Mouse (Mus musculus): ENCODE results near the gene Gm42715. TPM values are rescaled to one million over a fixed set of nuclear protein-coding genes. Genes with fewer than 3 reads are reported as not detected.
"Not testable (repeated sequence)": the region's sequence is repeated elsewhere in the genome, so short reads cannot be mapped to it uniquely, and the experiment has no call there.

The Gm42715 gene
- total RNA-seq, 2 experiments from 2014 or later = 18.3 to 21.1 TPM

- no peak for DNase-seq (ENCODE audit: low spot score in 2 of 2)
Measured at GRCm38 (mm10) chr7:127494648-127495047, 24.7 kb upstream of the Gm42715 start.

DNA sequence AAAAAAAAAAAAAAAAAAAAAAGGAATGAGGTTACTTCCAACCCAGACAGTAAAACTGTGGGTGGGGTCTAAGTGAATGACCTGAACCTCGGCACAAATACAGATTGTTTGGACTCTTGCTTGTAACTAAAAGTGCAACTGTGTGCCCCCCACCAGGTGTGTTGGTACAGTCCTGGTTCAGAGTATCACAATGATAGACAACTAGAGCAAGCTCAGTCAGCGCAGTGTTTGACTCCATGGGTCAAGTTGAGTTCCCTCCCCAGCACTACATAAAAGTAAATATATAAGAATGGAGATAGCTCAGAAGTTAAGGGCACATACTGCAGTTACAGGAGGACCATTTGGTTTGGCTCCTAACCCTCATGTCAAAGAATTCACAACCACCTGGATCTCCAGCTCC, 22.0 kb upstream of the Gm42715 start:
- no peak for DNase-seq (ENCODE audit: low spot score in 2 of 2)

DNA sequence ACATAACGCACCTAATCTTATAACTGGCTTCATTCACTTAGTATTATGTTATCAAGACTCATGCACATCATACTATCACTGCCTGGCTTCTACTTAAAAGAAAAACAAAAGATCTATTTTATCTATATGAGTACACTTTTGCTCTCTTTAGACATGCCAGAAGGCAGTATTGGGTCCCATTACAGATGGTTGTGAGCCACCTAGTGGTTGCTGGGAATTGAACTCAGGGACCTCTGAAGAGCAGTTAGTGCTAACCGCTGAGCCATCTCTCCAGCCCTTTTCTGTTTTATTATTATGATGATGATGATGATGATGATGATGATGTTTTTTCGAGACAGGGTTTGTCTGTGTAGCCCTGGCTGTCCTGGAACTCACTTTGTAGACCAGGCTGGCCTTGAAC, 21.0 kb upstream of the Gm42715 start:
- no peak for DNase-seq (ENCODE audit: low spot score in 2 of 2)

- DNase-seq (ENCODE audit: low spot score in 2 of 2) = no peak
Measured at GRCm38 (mm10) chr7:127508291-127508690, 11.1 kb upstream of the Gm42715 start.

DNA sequence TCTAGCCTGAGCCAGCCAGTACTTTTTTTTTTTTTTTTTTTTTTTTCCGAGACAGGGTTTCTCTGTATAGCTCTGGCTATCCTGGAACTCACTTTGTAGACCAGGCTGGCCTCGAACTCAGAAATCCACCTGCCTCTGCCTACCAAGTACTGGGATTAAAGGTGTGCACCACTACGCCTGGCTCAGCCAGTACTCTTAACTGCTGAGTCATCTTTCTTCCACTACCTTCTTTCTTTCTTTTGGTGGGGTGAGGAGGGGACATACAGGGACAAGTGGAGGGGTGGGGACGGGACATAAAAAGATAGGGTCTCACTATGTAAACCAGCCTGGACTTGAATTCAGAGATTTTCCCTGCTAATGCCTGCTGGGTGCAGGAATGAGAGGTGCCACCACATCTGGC, 9.6 kb upstream of the Gm42715 start:
- not testable (repeated sequence) for DNase-seq (ENCODE audit: low spot score in 2 of 2)

DNA sequence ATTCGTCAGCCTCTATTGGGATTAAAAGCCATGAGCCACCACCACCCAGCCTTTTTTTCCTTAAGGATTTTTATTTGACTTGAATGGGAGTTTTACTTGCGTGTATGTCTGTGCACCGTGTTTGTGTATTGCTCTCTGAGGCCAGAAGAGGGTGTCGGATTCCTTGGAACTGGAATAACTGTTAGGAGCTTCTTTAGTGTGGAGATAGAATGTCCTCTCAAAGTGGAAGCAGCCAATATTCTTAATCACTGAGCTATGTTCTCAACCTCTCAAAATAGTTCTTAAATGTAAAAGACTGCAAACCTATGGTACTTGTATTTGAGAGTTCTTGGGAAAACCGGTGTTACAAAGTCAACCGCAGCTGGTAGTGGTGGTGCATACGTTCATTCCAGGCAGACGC, 8.1 kb upstream of the Gm42715 start:
- no peak for DNase-seq (ENCODE audit: low spot score in 2 of 2)

GRCm38 (mm10) chr7:127511808-127512230, 7.6 kb upstream of the Gm42715 start, which contains the start of gene Srcap:
Gene Srcap, plus strand, starts transcription at chr7:127511983.
- peak; percentile 88 to 91 for DNase-seq (ENCODE audit: low spot score in 2 of 2)

GRCm38 (mm10) chr7:127512231-127513015, 7.0 kb upstream of the Gm42715 start:
- DNase-seq (ENCODE audit: low spot score in 2 of 2) = peak; percentile 85 to 87

- no peak for DNase-seq (ENCODE audit: low spot score in 2 of 2)
Measured at GRCm38 (mm10) chr7:127513016-127513390, 6.4 kb upstream of the Gm42715 start.

DNA sequence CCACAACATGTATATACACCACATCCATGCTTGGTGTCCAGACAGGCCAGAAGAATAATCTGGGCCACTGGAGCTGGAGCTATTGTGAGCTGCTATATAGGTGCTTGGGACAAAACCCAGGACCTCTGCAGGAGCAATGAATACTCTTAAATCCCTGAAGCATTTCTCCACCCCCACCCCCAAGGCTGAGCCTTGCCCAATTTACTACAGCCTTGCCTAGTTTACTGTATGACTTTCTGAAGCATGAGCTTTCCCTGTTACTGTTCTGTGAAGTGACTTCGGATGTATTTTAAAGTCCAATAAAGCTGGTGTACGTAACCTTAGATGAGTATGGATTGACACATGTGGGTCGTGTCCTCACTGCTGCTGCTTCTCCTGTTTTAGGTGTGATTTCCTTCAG, 5.6 kb upstream of the Gm42715 start:
- DNase-seq (ENCODE audit: low spot score in 2 of 2) = no peak

DNA sequence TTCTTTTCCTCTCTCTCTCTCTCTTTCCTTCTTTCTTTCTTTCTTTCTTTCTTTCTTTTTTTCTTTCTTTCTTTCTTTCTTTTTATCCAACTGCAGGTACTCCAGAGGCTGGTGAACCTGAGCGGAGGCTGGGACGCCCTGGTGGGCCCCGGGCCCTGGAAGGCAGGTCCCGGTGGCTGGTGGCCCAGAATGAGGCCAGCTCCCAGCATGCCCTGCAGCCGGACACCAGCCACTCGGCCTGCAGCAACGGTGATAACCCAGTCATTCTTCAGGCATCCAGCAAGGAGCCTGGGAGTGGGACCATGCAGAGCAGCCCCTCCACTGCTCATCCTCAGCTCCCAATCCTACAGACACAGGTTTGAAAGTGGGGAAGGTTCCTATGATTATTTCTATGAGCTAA, 3.5 kb upstream of the Gm42715 start:
- DNase-seq (ENCODE audit: low spot score in 2 of 2) = no peak

- no peak for DNase-seq (ENCODE audit: low spot score in 2 of 2)
Measured at GRCm38 (mm10) chr7:127516344-127516743, 3.0 kb upstream of the Gm42715 start.

DNA sequence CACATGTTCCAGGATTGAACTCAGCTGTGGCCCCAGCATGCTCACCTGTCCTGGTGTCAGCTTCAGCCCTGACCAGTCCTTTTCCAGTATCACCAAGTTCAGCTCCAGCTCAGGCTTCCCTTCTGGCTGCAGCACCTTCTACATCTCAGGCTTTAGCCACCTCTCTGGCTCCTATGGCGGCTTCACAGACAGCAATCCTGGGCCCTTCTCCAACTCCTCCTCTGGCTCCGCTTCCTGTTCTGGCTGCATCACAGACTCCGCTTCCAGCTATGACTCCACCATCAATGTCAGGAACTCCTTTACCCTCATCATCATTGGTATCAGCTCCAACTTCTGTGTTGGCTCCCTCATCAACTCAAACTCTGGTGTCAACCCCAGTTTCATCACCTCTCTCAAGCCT, 22.3 kb downstream of the Gm42715 start:
- DNase-seq (ENCODE audit: low spot score in 2 of 2) = no peak

DNA sequence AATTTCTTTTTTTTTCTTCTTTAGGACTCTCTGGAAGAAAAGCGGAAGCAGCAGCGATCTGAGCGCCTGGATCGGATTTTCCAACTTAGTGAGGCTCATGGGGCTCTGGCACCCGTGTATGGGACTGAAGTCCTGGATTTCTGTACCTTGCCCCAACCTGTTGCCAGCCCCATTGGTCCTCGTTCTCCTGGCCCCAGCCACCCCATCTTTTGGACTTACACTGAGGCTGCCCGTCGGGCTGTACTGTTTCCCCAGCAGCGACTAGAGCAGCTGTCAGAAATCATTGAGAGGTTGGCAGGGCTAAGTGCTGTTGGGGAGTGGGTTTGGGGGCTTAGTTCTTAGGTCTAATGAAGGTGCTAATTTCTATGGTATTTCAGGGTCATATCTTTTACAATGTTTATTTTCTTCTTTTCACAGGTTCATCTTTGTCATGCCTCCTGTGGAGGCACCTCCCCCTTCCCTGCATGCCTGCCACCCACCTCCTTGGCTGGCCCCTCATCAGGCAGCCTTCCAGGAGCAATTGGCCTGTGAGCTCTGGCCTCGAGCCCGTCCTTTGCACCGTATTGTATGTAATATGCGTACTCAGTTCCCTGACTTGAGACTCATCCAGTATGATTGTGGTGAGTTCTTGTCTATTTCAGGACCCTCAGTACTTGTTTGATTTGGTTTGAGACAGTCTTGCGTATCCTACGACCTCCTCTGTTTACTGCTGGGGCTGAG, 29.9 kb downstream of the Gm42715 start:
- DNase-seq (ENCODE audit: low spot score in 2 of 2) = no peak

- DNase-seq (ENCODE audit: low spot score in 2 of 2) = no peak
Measured at GRCm38 (mm10) chr7:127551558-127551957, 32.2 kb downstream of the Gm42715 start.

GRCm38 (mm10) chr7:127560580-127560979, 41.2 kb downstream of the Gm42715 start:
- DNase-seq (ENCODE audit: low spot score in 2 of 2) = no peak

GRCm38 (mm10) chr7:127561340-127561858, 42.0 kb downstream of the Gm42715 start, which contains the start of gene Tmem265:
Gene Tmem265, plus strand, starts transcription at chr7:127561390.
- DNase-seq (ENCODE audit: low spot score in 2 of 2) = no peak

DNA sequence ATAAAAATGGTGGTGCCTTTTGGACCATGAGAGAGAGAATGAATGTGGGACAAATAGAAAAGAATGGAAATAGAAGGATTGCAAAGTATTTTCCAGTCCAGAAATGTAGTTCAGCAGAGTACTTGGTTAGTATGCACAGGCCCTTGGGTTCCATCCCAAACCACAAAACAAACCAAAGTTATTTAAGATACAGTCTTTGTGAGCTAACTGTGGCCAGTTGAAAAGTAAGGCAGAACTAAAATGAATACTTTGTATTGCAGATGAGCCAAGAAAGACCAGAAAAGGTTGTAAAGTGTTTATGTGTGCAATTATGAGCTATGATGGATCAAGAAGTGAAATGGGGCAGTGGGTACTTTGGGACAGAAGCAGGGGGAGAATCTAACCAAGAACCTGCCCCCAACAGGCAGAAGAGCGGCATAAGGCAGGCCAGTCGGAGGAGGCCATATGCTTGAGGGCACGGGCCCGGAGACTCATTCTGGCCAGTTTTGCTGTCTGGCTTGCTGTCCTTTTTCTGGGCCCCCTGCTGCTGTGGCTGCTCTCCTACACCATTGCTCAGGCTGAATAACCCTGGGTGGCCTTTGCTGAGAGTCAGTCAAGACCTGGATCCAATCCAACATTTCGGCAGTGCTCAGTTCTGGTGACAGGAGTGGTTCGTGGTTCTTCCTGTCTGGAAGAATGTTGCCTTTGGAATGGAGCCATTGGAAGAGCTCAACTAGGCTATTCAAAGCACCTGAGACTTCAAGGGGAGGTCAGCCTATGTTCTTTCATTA, 45.2 kb downstream of the Gm42715 start:
- no peak for DNase-seq (ENCODE audit: low spot score in 2 of 2)

GRCm38 (mm10) chr7:127572895-127573471, 53.6 kb downstream of the Gm42715 start, which contains the start of gene Phkg2:
Gene Phkg2, plus strand, starts transcription at chr7:127573340.
- DNase-seq (ENCODE audit: low spot score in 2 of 2) = peak; percentile 71 to 77

DNA sequence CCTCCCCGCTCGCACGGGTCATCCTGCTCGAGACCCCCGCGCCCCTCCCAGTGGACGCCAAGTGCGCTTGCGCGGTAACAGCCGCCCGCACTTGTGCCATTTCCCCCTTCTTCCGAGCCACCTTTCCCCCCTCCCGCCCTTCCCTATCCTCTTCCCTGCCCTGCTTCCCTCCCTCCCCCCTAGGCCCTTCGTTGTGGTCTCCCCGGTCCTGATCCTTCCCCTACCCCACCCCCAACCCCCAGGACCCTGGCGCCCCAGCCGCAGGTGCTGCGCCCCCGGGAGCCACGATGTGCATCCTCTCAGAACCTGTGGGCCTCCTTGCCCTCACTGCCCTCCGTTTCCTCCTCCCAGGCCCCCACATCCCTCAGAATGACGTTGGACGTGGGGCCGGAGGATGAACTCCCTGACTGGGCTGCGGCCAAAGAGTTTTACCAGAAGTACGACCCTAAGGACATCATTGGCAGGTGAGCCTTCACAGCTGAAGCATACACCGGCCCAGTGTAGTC, 54.2 kb downstream of the Gm42715 start:
- no peak for DNase-seq (ENCODE audit: low spot score in 2 of 2)

- DNase-seq (ENCODE audit: low spot score in 2 of 2) = no peak
Measured at GRCm38 (mm10) chr7:127574115-127574514, 54.7 kb downstream of the Gm42715 start.
